Mouse (Mus musculus): Measurements from ENCODE around the gene Pde9a.

GRCm38 (mm10) chr17:31442513-31442912 is 56.5 kb downstream of the Pde9a start:
- no peak for TF ChIP-seq ZC3H11A (IDR thresholded peaks at IDR 0.05; ENCODE audit: low read depth, low read length)
- no peak for TF ChIP-seq POLR2A (IDR thresholded peaks at IDR 0.05; ENCODE audit: control insufficient read depth in 1 of 2, insufficient read depth in 1 of 2, low read depth in 1 of 2, low read length in 2 of 2, poor library complexity in 1 of 2)
- TF ChIP-seq EP300 (IDR thresholded peaks at IDR 0.05; ENCODE audit: low read depth in 1 of 2, low read length in 2 of 2) = no peak
- no peak for TF ChIP-seq MEF2A (IDR thresholded peaks at IDR 0.05; ENCODE audit: extremely low read depth, insufficient replicate concordance, low read depth, low read length, poor library complexity, severe bottlenecking)
- TF ChIP-seq MAX (IDR thresholded peaks at IDR 0.05; ENCODE audit: low read length) = no peak
- TF ChIP-seq MYB (IDR thresholded peaks at IDR 0.05; ENCODE audit: low read depth, low read length) = no peak
- TF ChIP-seq TCF12 (IDR thresholded peaks at IDR 0.05; ENCODE audit: low read depth, low read length) = no peak
- TF ChIP-seq CTCF (IDR thresholded peaks at IDR 0.05 in 2 of 3, conservative IDR thresholded peaks at IDR 0.05 in 1 of 3; ENCODE audit: control insufficient read depth in 1 of 3, insufficient read depth in 1 of 3, low read depth in 2 of 3, low read length in 3 of 3, poor library complexity in 1 of 3, severe bottlenecking in 1 of 3) = no peak
- no peak for TF ChIP-seq RAD21 (IDR thresholded peaks at IDR 0.05; ENCODE audit: low read depth, low read length)
- TF ChIP-seq MXI1 (IDR thresholded peaks at IDR 0.05; ENCODE audit: low read depth, low read length) = no peak
- TF ChIP-seq ZNF384 (IDR thresholded peaks at IDR 0.05; ENCODE audit: low read depth, low read length) = no peak
- TF ChIP-seq ZMIZ1 (IDR thresholded peaks at IDR 0.05; ENCODE audit: low read depth, low read length) = no peak
